ENCODE assay signal across 9 mouse cellular contexts in the genomic region with DNA sequence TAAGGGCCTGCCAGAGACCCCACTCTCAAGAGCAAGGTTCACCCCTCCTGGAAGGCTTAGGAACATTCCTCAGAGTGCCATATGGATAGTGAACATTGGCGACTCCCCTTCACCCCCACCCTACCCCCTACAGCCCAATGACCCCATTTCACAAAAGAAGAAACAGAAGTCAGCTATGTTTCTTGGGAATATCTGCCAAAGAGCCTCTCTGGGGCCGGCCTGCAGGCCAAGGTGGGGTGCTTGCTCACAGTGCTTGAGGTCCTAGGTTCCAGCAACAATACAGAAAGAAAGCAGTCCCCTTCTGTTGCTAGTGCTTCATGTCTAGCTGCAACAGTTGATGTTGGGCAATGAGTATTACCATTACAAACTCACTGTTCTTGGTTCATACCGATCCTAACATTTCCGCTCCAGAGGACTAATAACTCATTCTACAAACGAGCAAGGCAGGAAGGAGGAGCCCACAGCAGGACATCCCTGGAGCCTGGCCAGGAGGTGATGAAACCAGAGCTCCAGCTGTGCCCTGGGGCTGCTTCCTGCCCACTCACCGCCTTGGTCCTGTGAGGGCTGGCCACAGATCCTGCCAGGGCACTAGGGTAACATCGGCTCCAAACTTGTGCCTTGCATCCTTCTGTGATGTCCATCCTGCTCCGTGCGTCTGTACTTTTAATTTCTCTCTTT. TPM values are rescaled to one million over a fixed set of nuclear protein-coding genes. Genes with fewer than 3 reads are reported as not detected.
DNase-seq lines count a peak whose midpoint lies in the region; ATAC-seq lines count a peak whose summit lies in the region.
"Had no signal": no experiment of that assay in that cellular context is flagged by ENCODE, and none has a peak within 500 bp of the region (broad histone marks: within the 10 kb centered on the region; RNA-seq: fewer than 3 reads in every experiment).

No protein-coding gene starts in this region.

- no peak overlapping the region for H3K4me3 ChIP-seq in heart, embryonic 11.5 days (ENCODE audit: low read depth, low read length)
- no peak overlapping the region for H3K4me3 ChIP-seq in forebrain, embryonic 10.5 days
- H3K4me3 ChIP-seq: liver, embryonic 13.5 days had no signal

- H3K36me3 ChIP-seq in heart, embryonic 11.5 days (ENCODE audit: control insufficient read depth, insufficient read depth, low read length), result peaks cover 3% of the 10 kb centered on the region
- peaks cover 29% of the 10 kb centered on the region for H3K36me3 ChIP-seq in forebrain, embryonic 10.5 days (replicated peaks)

- peak; percentile 55 for DNase-seq in heart, postnatal 4 days
- DNase-seq in MN1 (ENCODE audit: low spot score), result peak; percentile 84
- peak; percentile 80 for DNase-seq in cerebellum, adult 9-11 months
- DNase-seq in kidney, postnatal 25 days, result peak; percentile 87 to 90
- no peak for DNase-seq in frontal cortex, postnatal 10 days (ENCODE audit: low spot score in 2 of 2)
- DNase-seq in yolk sac, embryonic 10.5 days (ENCODE audit: low spot score), result no peak
- no peak for DNase-seq in forebrain, embryonic 10.5 days (ENCODE audit: extremely low spot score, low spot score)
- DNase-seq: liver, embryonic 13.5 days had no signal

- H3K27me3 ChIP-seq in heart, embryonic 11.5 days (ENCODE audit: control insufficient read depth, insufficient read depth, low read length), result peaks cover 4% of the 10 kb centered on the region; the same call in 1 of the 2 replicates
- peaks cover 10% of the 10 kb centered on the region for H3K27me3 ChIP-seq in forebrain, embryonic 10.5 days (ENCODE audit: poor library complexity, severe bottlenecking)
- H3K27me3 ChIP-seq: liver, embryonic 13.5 days had no signal

- H3K4me1 ChIP-seq in heart, embryonic 11.5 days (ENCODE audit: control insufficient read depth, insufficient read depth, low read length), result peaks cover 16% of the 10 kb centered on the region
- peaks cover 40% of the 10 kb centered on the region for H3K4me1 ChIP-seq in forebrain, embryonic 10.5 days

- ATAC-seq in heart, embryonic 11.5 days (replicated peaks; ENCODE audit: insufficient number of reproducible peaks, low FRiP score, low TSS enrichment), result no peak

- no peak overlapping the region for H3K4me2 ChIP-seq in heart, embryonic 11.5 days
- H3K4me2 ChIP-seq: liver, embryonic 13.5 days had no signal

- H3K27ac ChIP-seq in heart, embryonic 11.5 days (ENCODE audit: low read depth, low read length), result no peak overlapping the region
- no peak overlapping the region for H3K27ac ChIP-seq in forebrain, embryonic 10.5 days
- H3K27ac ChIP-seq: liver, embryonic 13.5 days had no signal

- WGBS in heart, embryonic 11.5 days (ENCODE audit: insufficient replicate concordance), result 67% methylated on average over 9 of the region's 9 CpGs
- 67% methylated on average over 9 of the region's 9 CpGs for WGBS in forebrain, embryonic 10.5 days

- no peak overlapping the region for H3K9ac ChIP-seq in heart, embryonic 11.5 days (ENCODE audit: low read depth, low read length)
- H3K9ac ChIP-seq: liver, embryonic 13.5 days had no signal

- H3K9me3 ChIP-seq in heart, embryonic 11.5 days (replicated peaks; ENCODE audit: control insufficient read depth, low read length), result no peaks in the 10 kb centered on the region
- H3K9me3 ChIP-seq in forebrain, embryonic 10.5 days, result peaks cover 6% of the 10 kb centered on the region; the same call in 1 of the 2 replicates
- H3K9me3 ChIP-seq: liver, embryonic 13.5 days had no signal

RNA-seq across cellular contexts. Expression of a gene that starts 3.6 kb away (rescaled TPM):
- total RNA-seq in heart, postnatal 4 days (2021), result 1 to 10 TPM; 2.1 to 2.2 TPM
- polyA plus RNA-seq in heart, embryonic 11.5 days (2014; fragmentation: Nextera tagmentation; extraction: Ambion mirVana), result 4.0 and 4.2 TPM in 2 replicates
- 11.7 and 12.1 TPM in 2 replicates for polyA plus RNA-seq in forebrain, embryonic 10.5 days (2016; fragmentation: Nextera tagmentation; extraction: Ambion mirVana)

RNA-seq across cellular contexts. Expression of a gene that starts 3.7 kb away (rescaled TPM):
- 1 to 10 TPM; 7.1 to 7.5 TPM for total RNA-seq in heart, postnatal 4 days (2021)
- 4.7 and 5.4 TPM in 2 replicates for polyA plus RNA-seq in heart, embryonic 11.5 days (2014; fragmentation: Nextera tagmentation; extraction: Ambion mirVana)
- polyA plus RNA-seq in forebrain, embryonic 10.5 days (2016; fragmentation: Nextera tagmentation; extraction: Ambion mirVana), result 9.8 and 11.9 TPM in 2 replicates

RNA-seq across cellular contexts. Expression of a gene that starts 39.3 kb away (rescaled TPM):
- 10 to 100 TPM; 39.6 to 40.5 TPM for total RNA-seq in heart, postnatal 4 days (2021)
- 13.0 and 14.2 TPM in 2 replicates for polyA plus RNA-seq in heart, embryonic 11.5 days (2014; fragmentation: Nextera tagmentation; extraction: Ambion mirVana)
- polyA plus RNA-seq in forebrain, embryonic 10.5 days (2016; fragmentation: Nextera tagmentation; extraction: Ambion mirVana), result 15.1 and 15.4 TPM in 2 replicates

Comparison
In these comparisons a context has a peak if more than half of its experiments do, and no peak if none do; other contexts are left out.
1. DNase-seq: peak in heart, postnatal 4 days (single experiment), MN1 (single experiment), cerebellum, adult 9-11 months (single experiment) and kidney, postnatal 25 days (2 of 2); none in frontal cortex, postnatal 10 days (0 of 2), yolk sac, embryonic 10.5 days (single experiment) and forebrain, embryonic 10.5 days (single experiment).